Mouse (Mus musculus): ENCODE results near the gene Gm5485.

Gene Gm5485

DNA sequence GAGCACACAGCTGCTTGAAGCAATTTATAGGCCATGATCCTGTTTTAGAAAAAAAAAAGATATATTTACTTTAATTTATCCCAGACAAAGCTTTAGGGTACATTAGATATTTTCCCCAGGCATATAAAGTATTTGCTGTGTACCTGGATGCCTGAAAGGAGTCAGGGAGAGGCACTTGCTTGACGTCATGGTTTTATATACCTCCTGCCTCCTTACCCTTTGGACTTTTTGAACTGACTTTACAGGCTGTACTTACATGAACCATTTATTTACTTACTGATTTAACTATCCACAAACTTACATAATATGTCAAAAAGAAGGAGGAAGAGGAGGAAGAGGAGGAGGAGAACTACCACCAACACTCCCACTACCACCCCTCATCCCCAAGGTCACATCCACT is at the start of gene Gm5485:
Gm5485 (minus strand) TSS at position 171 of the 400 bp plus-strand sequence.
- no peak for DNase-seq

DNA sequence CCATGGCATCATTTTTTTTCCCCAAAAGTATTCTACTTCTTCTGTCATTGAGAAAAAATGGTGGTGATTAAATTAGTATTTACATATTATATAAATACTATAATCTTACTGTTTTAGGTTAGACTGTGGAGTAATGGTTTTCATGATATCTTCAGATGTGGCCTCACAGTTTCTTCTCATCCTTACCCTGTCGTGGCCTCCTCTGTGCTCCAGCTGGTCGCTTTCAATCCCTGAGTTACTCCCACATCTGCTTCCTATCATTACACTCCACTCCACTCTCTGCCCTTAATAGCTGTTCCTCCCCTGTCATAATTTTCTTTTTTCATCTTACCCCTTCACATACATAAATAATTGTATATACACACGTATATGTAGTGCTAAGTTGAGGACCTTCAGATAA is 41.0 kb upstream of the Gm5485 start:
- no peak for DNase-seq

GRCm38 (mm10) chr16:48446161-48446925 is 34.1 kb upstream of the Gm5485 start:
- DNase-seq, result no peak

GRCm38 (mm10) chr16:48444589-48444988 is 32.4 kb upstream of the Gm5485 start:
- no peak for DNase-seq

DNA sequence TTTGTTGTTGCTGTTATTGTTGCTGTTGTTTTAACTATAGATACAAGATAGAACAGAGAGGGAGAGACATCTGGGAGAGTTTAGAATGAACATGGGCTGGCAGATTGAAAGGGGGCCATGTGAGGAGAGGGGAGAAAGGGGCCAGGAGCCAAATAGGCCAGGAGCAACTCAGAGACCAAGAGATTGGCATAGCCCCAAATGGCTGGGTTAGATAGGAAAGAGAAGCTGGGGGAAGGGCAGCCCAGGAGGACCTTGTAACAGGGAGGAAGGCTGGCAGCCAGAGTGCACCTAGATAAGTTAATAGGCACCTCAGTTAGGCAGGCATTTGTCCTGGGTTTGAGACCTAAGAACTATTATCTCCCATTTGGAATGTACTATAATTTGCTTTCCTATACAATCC is 25.3 kb upstream of the Gm5485 start:
- peak; percentile 89 to 91 for DNase-seq

DNA sequence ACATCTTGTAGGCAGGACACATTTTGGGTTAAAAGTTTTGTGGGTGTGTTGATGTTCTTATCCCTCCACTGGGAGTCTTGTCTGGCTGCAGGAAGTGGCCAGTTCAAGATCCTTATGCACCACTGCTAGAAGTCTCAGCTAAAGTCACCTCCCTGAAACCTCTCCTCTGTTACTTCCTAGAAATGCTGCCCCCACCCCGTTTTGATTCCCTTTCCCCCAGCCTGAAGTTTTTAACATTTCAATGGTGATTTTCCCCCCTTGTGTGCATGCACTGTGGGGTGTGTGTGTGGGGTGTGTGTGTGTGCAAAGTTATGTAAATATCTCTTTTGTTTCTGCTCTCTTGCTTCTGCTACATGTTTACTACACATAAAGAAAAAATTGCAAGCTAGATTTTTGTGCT is 23.2 kb upstream of the Gm5485 start:
- no peak for DNase-seq

- peak; percentile 9 to 25 for DNase-seq
These were observed 18.8 kb upstream of the Gm5485 start, which contains the start of gene Morc1 for GRCm38 (mm10) chr16:48431027-48431426. Morc1 (plus strand) TSS chr16:48431237.

DNA sequence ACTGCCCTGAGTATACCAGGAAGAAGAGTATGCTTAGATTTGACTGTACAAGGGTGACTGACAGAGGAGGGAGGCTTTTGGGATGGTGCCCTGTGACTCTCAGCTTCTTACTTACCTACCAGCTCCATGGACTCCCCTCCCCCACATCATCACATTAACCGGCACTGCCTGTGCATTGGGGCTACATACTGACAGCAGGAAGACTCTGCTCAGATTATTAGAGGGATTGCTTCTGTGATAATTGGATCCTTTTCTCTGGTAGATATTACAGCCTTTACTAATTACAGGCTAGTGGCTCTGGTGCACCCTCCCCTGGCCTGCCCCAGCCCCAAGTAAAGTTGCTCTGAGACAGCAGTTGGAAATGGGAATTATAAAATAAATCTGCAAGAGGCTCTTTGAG is 17.2 kb upstream of the Gm5485 start:
- peak; percentile 23 to 25 for DNase-seq

GRCm38 (mm10) chr16:48424069-48424468 is 11.9 kb upstream of the Gm5485 start:
- no peak for DNase-seq

- DNase-seq, result no peak
These were observed 10.3 kb upstream of the Gm5485 start for GRCm38 (mm10) chr16:48422501-48422900.

GRCm38 (mm10) chr16:48419035-48419434 is 6.8 kb upstream of the Gm5485 start:
- DNase-seq, result no peak

DNA sequence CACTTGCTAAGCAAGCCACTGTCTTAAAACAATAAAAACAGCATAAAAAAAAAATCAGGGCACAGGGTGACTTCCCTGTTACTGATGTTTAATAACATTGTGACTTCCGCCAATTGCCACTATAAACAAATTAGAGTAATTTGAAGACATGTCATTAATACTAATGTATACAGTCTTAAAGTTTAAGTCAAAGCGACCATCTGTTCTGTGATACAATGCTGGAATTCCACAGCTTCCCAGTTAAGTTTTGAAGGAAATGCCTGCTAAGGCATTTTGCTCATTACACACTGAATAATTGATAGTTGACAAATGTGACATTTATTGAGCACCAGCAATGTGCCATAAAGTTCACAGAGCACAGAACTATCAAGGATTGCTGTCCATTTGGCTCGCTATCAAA is 6.3 kb upstream of the Gm5485 start:
- no peak for DNase-seq

DNA sequence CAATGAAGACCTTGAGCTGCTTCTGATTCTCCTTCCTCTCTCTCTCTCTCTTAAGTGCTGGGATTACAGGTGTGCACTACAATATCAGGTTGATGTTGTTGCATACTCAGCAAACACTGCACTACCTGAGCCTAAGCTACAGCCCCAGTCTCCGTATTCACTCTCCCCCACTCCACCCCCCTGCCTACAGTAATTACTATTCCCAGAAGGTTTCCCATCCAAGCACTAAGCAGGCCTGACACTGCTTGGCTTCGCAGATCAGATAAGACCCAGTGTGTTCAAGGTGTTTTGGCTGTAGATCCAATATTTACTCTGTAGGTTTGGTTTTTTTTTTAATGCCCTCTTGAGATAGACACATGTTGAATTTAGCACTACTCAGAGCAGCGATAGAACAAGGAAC is 2.1 kb downstream of the Gm5485 start:
- no peak for DNase-seq

GRCm38 (mm10) chr16:48409580-48409979 is 2.6 kb downstream of the Gm5485 start:
- DNase-seq, result no peak

DNA sequence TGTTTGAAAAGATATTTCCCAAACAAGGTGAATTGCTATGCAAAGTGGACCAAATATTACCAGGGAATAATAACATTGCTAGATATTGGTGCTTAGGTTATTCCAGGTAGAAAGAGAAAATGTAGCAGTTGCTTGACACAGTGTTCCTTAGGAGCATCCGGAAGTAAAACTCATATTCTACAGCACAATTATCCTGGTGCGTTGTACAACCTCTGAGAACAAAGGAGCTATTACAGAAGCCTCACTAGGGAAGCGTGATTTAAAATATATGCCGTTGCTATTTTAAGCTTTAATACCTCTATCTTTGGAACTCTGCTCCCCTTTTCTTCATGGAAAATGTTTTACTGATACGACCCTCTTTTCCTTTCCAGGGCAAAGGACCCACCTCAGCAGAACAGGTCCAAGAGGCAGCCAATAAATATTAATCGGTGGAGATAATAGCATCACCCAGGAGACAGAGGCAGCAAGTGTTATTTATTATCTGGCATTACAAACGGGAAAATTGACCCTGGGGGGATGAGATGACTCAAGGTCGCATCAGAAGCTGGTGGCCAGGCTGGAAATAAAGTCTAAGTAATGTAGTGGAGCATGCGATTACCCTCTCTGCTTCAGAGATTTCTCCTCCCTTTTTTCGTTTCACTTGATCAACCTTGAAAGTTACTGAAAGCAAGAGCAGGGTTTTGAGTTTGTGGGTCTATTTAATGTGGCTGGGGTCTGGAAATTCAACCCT is 6.4 kb downstream of the Gm5485 start:
- DNase-seq, result no peak

GRCm38 (mm10) chr16:48404009-48404408 is 8.2 kb downstream of the Gm5485 start:
- no peak for DNase-seq

GRCm38 (mm10) chr16:48403423-48403822 is 8.8 kb downstream of the Gm5485 start:
- DNase-seq, result no peak

DNA sequence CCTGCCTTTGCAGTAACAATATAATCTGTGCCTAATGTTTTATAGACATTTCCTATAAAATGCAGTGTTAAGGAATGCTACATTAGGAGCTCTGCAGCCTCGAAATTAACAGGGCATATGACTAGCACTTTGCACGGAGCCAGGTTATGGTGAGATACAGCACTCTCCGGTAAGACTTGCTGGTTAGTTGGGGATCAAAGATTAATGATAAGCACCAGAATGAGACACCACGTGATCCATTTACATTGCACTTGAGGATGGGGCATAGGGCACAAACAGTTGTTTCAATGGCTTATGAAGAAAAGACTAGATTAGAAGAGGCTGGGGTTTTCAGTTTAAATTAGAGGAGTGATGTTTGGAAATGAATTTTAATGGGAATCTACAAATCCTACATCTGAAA is 9.3 kb downstream of the Gm5485 start:
- DNase-seq, result no peak

GRCm38 (mm10) chr16:48395278-48395677 is 16.9 kb downstream of the Gm5485 start:
- no peak for DNase-seq

- DNase-seq, result peak in 1 of 2 experiments; percentile 21
These were observed 25.2 kb downstream of the Gm5485 start for GRCm38 (mm10) chr16:48386982-48387381.

GRCm38 (mm10) chr16:48383582-48384257 is 28.5 kb downstream of the Gm5485 start:
- DNase-seq, result no peak

- peak; percentile 87 to 93 for DNase-seq
These were observed 38.3 kb downstream of the Gm5485 start for GRCm38 (mm10) chr16:48373711-48374485.

DNA sequence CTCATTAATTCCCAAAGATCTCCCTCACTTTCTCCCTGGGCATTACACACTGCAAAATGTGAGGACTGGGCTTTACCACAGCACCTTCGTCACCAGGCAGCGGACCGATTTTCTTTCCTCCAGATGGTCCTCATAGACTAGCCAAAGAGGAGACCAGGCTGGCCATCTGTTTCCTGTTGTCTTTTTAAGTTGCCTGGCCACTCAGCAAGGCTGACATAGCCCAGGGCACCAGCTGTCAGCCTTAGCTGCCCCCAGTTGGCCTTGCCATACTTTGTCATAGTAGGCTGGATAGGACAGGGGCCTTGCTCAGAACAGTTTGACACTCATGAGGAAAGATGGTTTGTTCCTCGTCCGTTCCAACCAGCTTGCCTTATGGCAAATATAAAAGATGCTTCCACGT is 39.8 kb downstream of the Gm5485 start:
- peak; percentile 85 to 91 for DNase-seq

All from cerebellum, postnatal 10 days (tissue).